Comparison of ENCODE assay signal across 7 mouse cellular contexts in the genomic region with DNA sequence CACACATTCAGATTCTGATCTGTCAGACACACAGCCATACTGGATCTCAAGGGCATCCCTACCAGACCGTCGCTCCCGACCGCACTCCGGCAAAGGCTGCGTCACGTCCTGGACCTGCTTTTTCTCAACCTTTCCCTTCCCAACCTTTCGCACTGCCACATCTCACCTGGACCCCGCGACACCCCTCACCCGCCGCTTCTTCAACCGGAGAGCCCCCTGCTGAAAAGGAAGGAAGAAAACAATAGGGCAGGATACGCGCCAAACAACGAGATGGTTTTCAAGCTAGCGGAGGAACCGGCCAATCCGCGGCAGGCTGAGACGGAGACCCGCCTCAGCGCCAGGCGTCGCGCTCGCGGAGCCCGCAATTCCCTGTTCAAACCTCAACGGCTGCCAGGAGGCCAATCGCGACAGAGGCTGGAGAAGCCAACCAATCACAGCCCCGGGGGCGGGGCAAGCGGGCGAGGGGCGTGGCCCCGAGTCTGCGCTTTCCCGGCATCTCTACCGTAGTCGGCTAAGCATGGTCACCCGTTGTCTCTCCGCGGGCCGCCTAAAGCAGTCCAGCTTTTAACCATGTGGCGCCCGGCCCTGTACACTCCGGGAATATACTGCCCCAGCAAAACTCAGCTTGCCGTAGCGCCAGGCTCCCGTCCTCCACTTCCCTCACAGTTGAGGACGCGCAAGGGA. TPM values are rescaled to one million over a fixed set of nuclear protein-coding genes. Genes with fewer than 3 reads are reported as not detected.
DNase-seq lines count a peak whose midpoint lies in the region; ATAC-seq lines count a peak whose summit lies in the region.

A gene (minus strand): TSS at position 370 of the 684 bp plus-strand sequence.
A gene (plus strand): TSS at position 470 of the 684 bp plus-strand sequence.

- peak; percentile 98 for DNase-seq in adrenal gland, postnatal 25 days
- peak; percentile 100 for DNase-seq in heart, adult 11 months
- peak; percentile 97 for DNase-seq in kidney, adult 18-20 months
- DNase-seq in limb, embryonic 11.5 days (ENCODE audit: low spot score): peak; percentile 98
- DNase-seq in midbrain, embryonic 14.5 days: peak; percentile 99
- peak; percentile 93 to 96 for DNase-seq in spleen, adult 18-20 months

- H3K9ac ChIP-seq in embryonic facial prominence, embryonic 12.5 days: peak within 1 kb of the TSS; percentile 84
- peak within 1 kb of the TSS; percentile 89 for H3K9ac ChIP-seq in limb, embryonic 11.5 days (ENCODE audit: low read length)
- H3K9ac ChIP-seq in midbrain, embryonic 14.5 days (replicated peaks; ENCODE audit: low read length): peak within 1 kb of the TSS; percentile 68

- 0 out of 2 replicates have a peak, but pooled peaks cover 3% of the 10 kb centered on the region for H3K4me1 ChIP-seq in embryonic facial prominence, embryonic 12.5 days
- H3K4me1 ChIP-seq in limb, embryonic 11.5 days (ENCODE audit: control insufficient read depth, insufficient read depth, low read length): peaks cover 3% of the 10 kb centered on the region; the same call in 1 of the 2 replicates
- peaks cover 14% of the 10 kb centered on the region; the same call in 1 of the 2 replicates for H3K4me1 ChIP-seq in midbrain, embryonic 14.5 days (ENCODE audit: control insufficient read depth, insufficient read depth, low read length)

- H3K27me3 ChIP-seq in embryonic facial prominence, embryonic 12.5 days: no peaks in the 10 kb centered on the region
- H3K27me3 ChIP-seq in limb, embryonic 11.5 days (ENCODE audit: control insufficient read depth, insufficient read depth, low read length): no peaks in the 10 kb centered on the region
- H3K27me3 ChIP-seq in midbrain, embryonic 14.5 days (ENCODE audit: control insufficient read depth, insufficient read depth, low read length): no peaks in the 10 kb centered on the region

- ATAC-seq in embryonic facial prominence, embryonic 12.5 days (ENCODE audit: insufficient number of reproducible peaks, insufficient read depth, low FRiP score, low TSS enrichment): peak; percentile 96
- ATAC-seq in limb, embryonic 11.5 days (ENCODE audit: insufficient number of reproducible peaks, low FRiP score, low TSS enrichment, low read depth): peak; percentile 96
- ATAC-seq in midbrain, embryonic 14.5 days (ENCODE audit: low FRiP score, low TSS enrichment): peak; percentile 97

- WGBS in embryonic facial prominence, embryonic 12.5 days: under 1% methylated on average over 54 of the region's 54 CpGs
- WGBS in limb, embryonic 11.5 days: under 1% methylated on average over 54 of the region's 54 CpGs
- under 1% methylated on average over 54 of the region's 54 CpGs for WGBS in midbrain, embryonic 14.5 days

- peak within 1 kb of the TSS; percentile 100 for H3K27ac ChIP-seq in embryonic facial prominence, embryonic 12.5 days
- H3K27ac ChIP-seq in limb, embryonic 11.5 days (replicated peaks; ENCODE audit: low read depth, low read length): peak within 1 kb of the TSS; percentile 99
- peak within 1 kb of the TSS; percentile 99 for H3K27ac ChIP-seq in midbrain, embryonic 14.5 days (replicated peaks; ENCODE audit: low read depth, low read length)

- peaks cover 37% of the 10 kb centered on the region for H3K36me3 ChIP-seq in embryonic facial prominence, embryonic 12.5 days
- peaks cover 31% of the 10 kb centered on the region for H3K36me3 ChIP-seq in limb, embryonic 11.5 days (ENCODE audit: control insufficient read depth, insufficient read depth, low read length)
- peaks cover 48% of the 10 kb centered on the region for H3K36me3 ChIP-seq in midbrain, embryonic 14.5 days (ENCODE audit: control insufficient read depth, insufficient read depth, low read length)

- no peaks in the 10 kb centered on the region for H3K9me3 ChIP-seq in embryonic facial prominence, embryonic 12.5 days
- H3K9me3 ChIP-seq in limb, embryonic 11.5 days (ENCODE audit: control insufficient read depth, low read length): no peaks in the 10 kb centered on the region
- no peaks in the 10 kb centered on the region for H3K9me3 ChIP-seq in midbrain, embryonic 14.5 days (ENCODE audit: control insufficient read depth, low read length)

- peak within 1 kb of the TSS; percentile 72 for H3K4me3 ChIP-seq in embryonic facial prominence, embryonic 12.5 days
- peak within 1 kb of the TSS; percentile 75 for H3K4me3 ChIP-seq in limb, embryonic 11.5 days (ENCODE audit: low read depth, low read length)
- H3K4me3 ChIP-seq in midbrain, embryonic 14.5 days (replicated peaks; ENCODE audit: low read depth, low read length): peak within 1 kb of the TSS; percentile 69

- H3K4me2 ChIP-seq in embryonic facial prominence, embryonic 12.5 days (replicated peaks): peak within 1 kb of the TSS; percentile 79
- peak within 1 kb of the TSS; percentile 84 for H3K4me2 ChIP-seq in limb, embryonic 11.5 days (ENCODE audit: low read depth, severe bottlenecking)
- peak within 1 kb of the TSS; percentile 71 for H3K4me2 ChIP-seq in midbrain, embryonic 14.5 days (ENCODE audit: low read length)

RNA-seq across cellular contexts. Expression of the first gene that starts in this region (rescaled TPM):
- total RNA-seq in adrenal gland, postnatal 25 days (2021): 35.6 and 48.3 TPM in 2 replicates
- 186 and 191 TPM in 2 replicates for polyA plus RNA-seq in embryonic facial prominence, embryonic 12.5 days (2016; fragmentation: Nextera tagmentation; extraction: Ambion mirVana)
- 181 and 182 TPM in 2 replicates for polyA plus RNA-seq in limb, embryonic 11.5 days (2014; fragmentation: Nextera tagmentation; extraction: Ambion mirVana)
- polyA plus RNA-seq in midbrain, embryonic 14.5 days (2014; fragmentation: Nextera tagmentation; extraction: Ambion mirVana): 40.6 and 50.3 TPM in 2 replicates

RNA-seq across cellular contexts. Expression of the second gene that starts in this region (rescaled TPM):
- 158 and 198 TPM in 2 replicates for total RNA-seq in adrenal gland, postnatal 25 days (2021)
- polyA plus RNA-seq in embryonic facial prominence, embryonic 12.5 days (2016; fragmentation: Nextera tagmentation; extraction: Ambion mirVana): 191 and 206 TPM in 2 replicates
- polyA plus RNA-seq in limb, embryonic 11.5 days (2014; fragmentation: Nextera tagmentation; extraction: Ambion mirVana): 216 and 218 TPM in 2 replicates
- 128 and 141 TPM in 2 replicates for polyA plus RNA-seq in midbrain, embryonic 14.5 days (2014; fragmentation: Nextera tagmentation; extraction: Ambion mirVana)

Comparison
In these comparisons a context has a peak if more than half of its experiments do, and no peak if none do; other contexts are left out.
1. Peak in every context shown above with its lines: DNase-seq, ATAC-seq, H3K4me3 ChIP-seq and H3K27ac ChIP-seq.